Mouse (Mus musculus): ENCODE data around the gene Klhl32.
A peak's percentile ranks its signal among the peaks of the same experiment; 100 is the strongest.

The Klhl32 gene

DNA sequence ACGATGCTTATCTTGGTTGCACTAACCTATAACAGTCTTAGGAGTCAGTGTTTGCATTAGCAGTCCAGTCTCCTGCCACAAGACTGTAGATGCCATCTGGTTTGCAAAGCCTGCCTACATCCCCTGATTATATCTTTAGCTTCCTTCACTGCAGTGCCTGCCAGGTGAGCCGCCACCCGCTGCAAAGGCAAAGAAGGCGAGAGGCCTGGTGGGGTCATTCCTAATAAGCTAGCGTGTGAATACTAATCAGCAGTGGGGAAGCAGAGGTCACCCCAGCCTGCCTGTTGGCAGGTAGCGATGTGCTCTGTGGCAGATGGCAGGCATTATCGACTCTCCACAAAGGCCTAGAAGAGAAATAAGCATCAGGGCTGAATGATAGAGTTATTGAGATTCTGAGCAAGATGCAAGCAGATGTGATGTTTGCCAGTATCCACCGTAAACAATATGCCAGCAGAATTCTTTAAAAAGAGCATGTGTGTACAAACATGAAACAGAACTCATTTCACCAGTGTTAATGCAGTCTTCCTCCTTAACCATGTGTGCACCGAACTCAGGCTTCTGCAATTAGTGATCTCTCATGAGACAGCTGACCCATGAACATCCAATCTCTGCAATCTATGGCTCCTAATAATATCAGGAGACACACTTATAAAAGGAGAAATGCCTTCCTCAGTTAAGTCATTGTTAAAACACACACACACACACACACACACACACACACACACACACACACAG is 219.6 kb downstream of the Klhl32 start:
- DNase-seq (ENCODE audit: low read depth, low spot score), result peak; percentile 69

DNA sequence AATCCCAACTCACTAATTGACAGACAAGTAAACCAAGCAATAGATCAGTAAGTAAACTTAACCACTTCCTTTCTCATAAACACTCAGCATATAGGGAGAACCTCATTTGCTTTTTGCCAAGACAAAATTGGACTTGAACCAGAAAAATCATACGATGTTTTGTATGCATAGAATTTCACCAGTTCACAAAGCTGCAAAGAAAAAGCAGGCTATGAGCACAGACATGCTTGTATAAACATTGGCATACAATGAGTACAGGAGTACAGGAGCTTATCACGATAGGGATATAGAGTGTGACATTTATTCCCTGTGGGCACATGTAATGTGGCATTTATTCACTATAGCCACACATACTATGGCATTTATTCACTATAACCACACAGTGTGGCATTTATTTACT is 220.5 kb downstream of the Klhl32 start:
- no peak for DNase-seq (ENCODE audit: low read depth, low spot score)

DNA sequence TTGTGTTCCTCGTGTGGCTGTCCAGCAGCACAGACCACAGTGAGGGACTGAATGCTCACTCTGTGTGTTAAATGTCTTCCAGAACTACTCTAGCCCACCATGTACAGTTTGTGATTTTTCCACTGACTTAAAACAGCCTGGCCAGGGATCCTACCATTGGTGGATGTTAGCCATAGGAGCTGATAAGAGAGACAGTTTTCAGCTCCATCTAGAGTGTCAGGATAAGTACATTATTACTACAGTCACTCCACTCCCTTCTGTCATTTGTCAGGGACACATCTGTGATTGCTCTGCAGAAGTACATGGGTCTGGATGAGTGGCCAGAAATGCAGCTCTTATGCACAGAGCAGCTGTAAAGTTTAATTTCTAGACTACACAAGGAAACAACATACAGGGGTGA is 223.1 kb downstream of the Klhl32 start:
- DNase-seq (ENCODE audit: low read depth, low spot score), result no peak

DNA sequence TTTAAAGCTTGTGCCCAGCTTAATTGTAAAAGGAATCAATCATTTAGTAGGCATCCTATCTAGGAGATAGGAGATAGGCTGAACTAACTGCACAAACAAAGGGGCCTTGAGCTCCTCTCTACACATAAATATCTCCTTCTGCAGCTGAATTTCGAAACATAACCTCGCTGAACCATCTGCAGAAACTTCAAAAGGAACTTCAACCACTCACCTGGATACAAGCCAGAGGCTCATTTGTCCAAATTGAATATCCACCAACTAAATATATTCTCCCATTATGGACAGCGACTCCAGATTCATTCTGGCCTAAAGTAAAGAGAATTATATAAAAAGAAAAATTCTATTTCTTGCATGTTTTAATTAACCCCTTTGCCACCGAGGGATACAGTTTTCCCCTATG is 224.2 kb downstream of the Klhl32 start:
- DNase-seq (ENCODE audit: low read depth, low spot score), result no peak

DNA sequence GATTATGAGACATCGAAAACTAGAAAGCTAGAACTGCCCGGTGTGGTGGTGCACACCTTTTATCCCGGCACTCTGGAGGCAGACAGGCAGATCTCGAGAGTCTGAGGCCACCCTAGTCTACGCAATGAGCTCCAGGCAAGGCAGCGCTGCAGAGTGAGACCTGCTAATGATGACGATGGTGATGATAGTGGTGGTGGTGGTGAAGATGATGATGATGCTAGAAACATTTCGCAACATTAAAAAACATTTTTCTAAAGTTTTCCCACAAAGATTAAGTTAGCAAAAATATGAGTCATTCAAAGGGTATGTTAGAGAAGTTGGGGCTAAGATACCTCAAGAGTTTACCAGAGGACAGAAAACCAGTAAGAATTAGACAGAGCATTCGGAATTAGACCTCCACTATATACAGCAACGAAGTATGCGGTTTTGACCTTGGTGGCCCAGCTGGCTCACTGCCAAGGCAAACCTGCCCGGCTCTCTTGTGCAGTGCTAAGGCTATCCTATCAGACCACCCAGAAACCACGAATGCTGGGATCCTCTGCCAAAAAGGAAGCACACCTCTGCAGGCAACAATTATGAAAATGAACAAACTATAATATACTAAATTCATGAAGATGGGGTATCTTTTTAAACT is 224.9 kb downstream of the Klhl32 start:
- DNase-seq (ENCODE audit: low read depth, low spot score), result no peak

DNA sequence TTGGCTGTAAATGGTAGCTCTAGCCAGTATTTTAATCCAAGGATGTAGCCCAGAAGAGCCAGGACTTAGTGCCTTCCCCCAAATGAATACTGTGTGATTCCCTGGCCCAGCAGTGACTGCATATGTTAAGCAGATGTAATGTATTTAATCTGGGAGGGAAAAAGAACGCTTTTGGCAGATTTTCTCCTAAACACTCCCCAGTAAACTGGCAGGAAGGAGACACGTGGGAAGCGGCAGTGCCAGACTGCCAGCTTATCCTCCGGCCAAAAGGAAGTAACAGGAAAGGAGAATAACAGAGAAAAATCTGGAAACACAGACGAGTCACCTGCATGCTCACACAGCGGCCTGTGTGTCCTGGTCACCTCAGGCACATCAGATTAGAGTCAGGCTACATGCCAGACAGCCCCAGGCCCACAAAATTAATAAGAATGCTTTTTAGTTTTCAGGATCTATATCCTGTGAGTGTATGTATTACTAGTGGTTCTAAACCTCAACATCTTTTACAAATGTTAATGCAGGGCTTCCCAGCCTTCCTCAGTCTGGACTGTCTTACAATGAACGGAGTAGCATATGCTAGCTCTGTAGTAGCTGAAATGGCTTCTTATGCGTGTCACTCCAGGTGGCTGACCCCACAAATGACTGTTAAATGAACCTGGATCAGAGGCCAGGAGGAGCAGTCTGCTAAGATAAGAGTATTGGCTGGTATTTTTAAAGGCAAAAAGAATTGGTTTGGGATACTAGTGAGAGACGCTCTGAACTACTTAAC is 229.3 kb downstream of the Klhl32 start:
- peak; percentile 88 for DNase-seq (ENCODE audit: low read depth, low spot score)

DNA sequence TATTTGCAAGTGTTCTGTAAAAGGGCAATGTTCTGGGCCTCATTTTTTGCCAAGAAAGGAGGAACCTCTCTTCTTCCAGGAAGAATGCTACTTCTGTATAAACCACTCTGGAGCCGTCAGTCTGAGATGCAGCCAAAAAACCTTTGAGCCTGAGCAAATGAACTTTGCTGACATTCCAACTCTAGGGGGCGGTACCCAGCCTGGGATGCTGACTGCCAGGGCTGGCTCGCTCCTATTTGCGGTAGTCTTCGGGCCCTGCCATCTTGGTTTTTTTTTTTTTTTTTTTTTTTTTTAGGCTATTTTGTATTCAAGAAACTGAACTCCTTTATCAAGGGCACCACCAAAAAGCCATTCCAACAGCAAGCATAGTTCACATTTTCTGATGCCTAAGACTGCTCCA is 230.5 kb downstream of the Klhl32 start:
- DNase-seq (ENCODE audit: low read depth, low spot score), result peak; percentile 20

DNA sequence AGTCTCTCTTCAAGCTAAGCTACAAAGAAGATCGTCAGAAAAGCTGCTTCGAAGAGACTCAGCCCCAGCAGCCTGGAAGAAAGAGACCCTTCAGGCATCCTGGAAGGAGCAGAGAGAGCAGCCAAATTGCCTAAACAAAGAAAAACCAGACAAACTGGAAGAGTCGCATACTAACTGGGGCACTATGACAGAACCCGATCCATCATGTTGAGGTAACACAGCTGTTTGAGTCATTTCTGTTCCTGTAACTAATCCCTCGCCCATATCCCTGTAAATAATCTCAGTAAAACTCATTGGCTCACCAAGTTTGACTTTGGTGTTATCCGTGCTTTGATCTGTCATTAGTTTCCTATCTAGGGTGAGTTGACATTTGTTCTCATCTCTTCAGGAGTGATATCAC is 230.9 kb downstream of the Klhl32 start:
- DNase-seq (ENCODE audit: low read depth, low spot score), result no peak

DNA sequence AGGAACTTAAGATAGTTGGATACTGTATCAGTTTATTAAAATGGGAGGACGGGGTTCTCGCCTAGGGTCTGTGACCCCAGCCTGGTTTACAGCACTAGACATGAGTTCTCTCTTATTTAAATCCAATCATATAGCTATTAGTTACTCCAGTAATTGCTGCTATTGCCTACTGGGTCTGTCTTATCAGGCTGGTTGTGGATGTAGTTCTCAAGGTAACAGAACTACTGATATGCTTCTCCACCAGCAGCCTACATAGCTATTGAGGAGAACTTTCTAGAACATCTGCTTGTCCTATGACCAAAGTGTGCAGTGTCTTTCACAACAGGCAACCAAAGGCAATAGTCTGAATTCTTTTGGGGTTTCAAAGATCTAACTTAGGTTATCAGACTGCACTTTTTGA is 241.4 kb downstream of the Klhl32 start:
- DNase-seq (ENCODE audit: low read depth, low spot score), result no peak

DNA sequence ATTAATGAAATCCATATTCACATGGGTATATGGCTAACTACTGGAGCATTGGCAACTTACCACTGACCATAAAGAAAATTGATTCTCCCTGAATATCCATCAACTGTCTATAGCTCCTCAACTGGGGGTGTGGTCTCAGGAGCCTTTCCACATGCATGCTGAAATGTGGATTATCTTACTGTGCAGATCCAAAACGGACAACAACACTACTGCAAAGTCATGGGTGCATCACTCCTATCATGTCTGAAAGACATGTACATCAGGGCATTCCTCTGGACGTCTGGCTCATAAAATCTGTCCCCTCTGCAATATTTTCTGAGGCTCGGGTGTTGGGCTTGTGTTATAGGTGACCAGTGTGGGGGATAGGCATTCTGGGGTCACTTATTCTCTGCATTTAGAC is 241.8 kb downstream of the Klhl32 start:
- no peak for DNase-seq (ENCODE audit: low read depth, low spot score)

DNA sequence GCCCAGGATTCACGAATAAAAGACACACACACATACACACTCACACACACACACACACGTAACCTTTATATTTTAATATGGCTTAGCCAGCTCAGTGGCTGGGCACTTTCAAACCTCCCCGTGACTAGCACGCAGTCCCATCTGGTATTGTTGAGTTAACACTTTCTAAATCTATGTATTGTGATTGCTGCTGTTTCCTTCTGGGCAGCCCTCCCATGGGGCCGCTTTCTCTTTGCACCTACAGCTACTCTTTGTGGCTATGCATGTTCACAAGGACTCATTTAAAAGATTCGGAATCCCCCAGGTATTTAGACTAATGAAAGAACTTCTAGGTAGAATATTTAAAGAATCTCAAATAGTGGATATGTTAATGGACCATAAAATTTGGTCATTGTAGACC is 249.2 kb downstream of the Klhl32 start:
- DNase-seq (ENCODE audit: low read depth, low spot score), result no peak

DNA sequence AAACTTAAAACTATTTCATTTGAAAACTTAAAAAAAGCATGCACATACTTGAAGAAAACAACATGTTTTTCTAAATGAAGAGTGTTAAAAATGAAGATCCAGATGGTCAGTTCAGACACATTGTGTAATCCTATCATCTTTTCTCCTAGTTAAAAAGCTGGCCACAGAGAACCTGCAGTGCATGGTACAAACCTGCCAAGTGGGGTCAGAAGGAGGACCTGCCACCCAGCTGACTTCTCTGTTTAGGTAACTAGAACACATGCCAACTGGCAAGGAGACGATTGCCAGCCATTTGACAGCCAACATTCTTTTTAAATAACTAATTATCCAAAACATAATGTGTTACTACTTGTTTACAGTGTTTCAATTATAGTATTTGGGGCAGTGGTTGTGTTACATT is 252.3 kb downstream of the Klhl32 start:
- DNase-seq (ENCODE audit: low read depth, low spot score), result peak; percentile 59

DNA sequence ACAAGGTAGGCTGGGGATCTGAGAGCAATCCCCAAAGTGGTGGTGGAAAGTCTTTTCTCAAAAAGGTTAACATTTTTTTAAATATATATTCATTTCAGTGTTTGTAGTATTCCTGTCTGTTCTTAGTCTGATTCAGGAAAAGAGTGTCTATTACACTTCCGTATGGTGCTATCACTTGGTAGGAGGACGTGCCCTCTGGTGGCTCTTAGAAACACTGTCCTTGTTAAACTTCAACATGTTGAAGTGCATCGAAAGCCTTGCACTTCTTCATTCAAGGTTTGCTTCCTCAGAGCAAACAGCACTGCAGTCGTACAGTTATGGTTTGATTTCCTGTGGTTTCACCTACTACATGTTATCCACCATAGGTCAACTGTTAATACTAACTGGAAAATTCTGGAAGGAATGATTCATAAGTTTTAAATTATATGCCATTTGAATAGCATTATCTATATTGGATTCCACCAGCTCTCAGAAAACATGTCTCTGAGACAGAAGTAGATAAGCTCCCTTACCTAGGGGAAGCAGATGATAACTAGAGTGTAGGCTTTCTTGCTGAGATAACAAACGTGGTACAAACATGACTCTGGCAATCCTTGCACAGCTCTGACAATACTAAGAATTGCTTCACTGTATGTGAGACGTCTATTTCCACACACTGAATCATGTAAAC is 253.8 kb downstream of the Klhl32 start:
- peak; percentile 7 for DNase-seq (ENCODE audit: low read depth, low spot score)

DNA sequence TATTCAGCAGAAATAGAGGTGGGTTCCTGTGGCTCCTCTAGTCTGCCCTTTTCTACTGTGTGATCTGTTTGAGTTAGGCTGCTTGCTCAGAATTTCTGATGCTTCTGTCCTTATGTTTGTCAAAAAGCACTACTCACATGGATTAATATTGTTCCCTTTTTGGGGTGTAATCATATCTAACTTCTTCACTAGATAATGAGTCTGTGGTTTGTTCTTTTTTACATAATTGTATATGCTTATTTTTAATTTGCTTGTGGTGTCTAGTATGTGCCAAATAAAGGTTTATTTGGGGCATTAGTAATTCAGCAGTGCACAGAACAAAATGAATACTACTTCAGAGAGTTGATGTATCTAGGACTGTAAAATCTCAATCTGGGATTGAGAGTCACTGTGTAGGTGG is 256.1 kb downstream of the Klhl32 start:
- DNase-seq (ENCODE audit: low read depth, low spot score), result no peak

DNA sequence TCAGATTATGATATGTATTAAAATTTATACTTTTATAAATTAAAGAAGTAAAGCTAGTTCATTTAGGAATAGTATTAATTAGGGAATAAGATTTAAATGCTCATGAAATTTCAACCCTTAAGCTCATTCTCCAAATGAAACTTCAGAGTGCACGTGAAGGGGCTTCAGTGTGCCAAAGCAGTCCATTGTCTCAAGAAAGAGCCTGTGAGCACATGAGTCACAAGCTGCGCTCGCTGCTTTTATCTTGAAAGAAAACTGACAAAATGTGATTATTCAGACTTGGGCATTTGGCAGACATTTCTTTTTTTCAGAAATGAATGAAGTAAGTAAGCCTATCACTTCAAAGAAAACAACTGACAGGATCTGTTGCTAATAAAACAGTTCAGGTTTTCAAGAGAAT is 266.9 kb downstream of the Klhl32 start:
- peak; percentile 3 for DNase-seq (ENCODE audit: low read depth, low spot score)

DNA sequence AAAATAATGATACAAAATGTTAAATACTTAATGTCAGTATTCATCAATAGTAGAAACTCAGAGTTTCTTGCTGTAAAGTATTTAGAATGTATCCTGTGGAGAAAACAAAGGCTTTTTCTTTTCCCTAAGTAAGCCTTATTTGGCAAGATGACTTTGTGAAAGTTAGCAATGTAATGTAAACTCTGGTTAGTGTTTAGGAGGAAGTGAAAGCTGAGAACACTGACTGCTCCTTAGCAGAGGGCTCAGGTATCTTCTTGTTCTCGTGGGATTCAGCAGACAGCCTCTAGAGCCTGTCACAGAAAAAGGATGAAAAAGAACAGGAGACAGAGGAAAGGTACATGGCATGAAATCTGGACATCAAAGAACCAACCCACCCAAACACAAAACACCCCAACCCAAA is 268.6 kb downstream of the Klhl32 start:
- no peak for DNase-seq (ENCODE audit: low read depth, low spot score)

DNA sequence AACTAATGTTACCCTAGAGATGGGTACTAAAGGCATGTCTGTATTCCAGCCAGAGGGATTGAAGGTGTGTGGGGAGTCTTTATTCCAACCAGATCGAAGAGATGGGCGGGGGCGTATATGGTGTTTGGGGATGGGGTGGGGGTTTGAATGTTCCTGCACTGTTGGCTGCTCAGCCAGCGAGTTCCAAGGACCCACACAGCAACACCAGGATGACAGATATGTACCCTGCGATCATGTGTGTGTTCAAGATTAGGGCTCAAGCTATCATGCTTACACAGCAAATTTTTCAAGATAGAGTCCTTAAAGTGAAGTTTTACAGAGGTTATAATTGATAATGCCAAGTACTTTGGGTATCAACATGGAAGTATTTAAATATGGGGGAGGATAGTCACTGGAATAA is 273.3 kb downstream of the Klhl32 start:
- no peak for DNase-seq (ENCODE audit: low read depth, low spot score)

DNA sequence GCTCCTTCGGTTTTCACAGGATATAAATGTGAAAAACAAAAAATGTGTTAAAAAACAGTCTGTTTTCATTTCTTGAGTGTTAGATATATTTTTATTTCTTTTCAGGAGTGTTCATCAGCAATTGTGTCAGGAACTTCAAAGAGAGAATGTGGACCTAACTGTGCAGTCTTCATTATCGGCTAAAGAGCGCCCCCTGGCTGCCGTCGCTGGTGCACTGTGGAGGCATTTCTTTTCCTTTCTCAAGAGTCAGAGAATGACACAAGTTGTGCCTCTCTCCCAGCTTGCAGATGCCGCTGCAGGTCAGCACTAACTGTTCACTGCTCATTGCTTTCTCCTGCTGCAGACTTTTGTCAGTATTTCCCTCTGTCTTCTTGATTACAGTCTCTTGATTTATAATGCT is 276.6 kb downstream of the Klhl32 start:
- peak; percentile 82 for DNase-seq (ENCODE audit: low read depth, low spot score)

DNA sequence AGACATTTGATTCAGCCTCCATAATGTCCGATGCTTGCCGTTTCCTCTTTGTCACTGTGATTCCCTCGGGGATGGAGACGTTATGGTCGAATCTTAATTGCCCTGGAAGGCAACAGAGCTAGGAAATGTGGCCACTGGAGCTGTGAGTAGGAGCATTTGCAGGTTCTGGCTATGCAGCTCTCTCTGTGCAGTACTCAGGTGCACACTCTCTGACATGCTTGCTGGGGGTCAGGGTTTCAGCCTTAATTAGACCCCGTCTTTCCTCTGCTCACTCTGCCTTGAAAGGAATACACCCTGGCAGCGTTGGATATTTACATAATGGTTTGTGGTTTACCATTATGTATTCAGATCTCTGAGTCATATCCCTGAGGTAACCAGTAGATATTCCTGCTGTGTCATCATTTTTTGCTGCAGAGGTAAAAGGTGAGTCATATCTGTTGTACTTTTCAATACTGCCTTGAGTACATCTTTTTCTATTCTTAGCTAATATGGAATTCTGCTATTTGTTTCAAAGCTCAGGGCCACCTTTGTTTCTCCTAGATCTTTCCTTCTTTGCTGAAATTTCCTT is 281.9 kb downstream of the Klhl32 start:
- DNase-seq (ENCODE audit: low read depth, low spot score), result no peak

DNA sequence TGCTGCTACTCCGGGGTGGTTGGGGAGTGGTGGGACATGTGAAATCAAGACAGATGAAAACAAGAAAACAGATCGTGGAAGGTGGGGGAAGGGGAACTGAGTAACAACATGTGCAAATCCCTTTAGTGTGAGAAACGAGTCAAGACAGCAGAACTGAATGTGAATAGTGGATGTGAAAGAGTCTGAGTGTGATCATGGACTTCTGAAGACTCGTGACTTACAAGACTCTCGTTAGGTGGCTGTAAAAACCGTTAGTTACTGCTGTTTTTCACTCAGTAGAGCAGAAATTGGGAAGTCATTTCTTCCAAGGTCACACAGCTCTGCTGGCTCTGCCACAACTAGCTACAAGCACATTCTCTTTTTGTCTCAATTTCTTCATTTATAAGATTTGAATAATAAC is 282.9 kb downstream of the Klhl32 start:
- no peak for DNase-seq (ENCODE audit: low read depth, low spot score)
